Comparison of ENCODE assay signal across 8 mouse cellular contexts in genomic region chr6:99027542-99028160, GRCm38 (mm10).
A peak's percentile ranks its signal among the peaks of the same experiment; 100 is the strongest.
DNase-seq lines count a peak whose midpoint lies in the region; ATAC-seq and TF ChIP-seq lines count a peak whose summit lies in the region.

No protein-coding gene starts in this region.

- WGBS in heart, embryonic 14.5 days, result under 1% methylated on average over 20 of the region's 22 CpGs
- 2% methylated on average over 22 of the region's 22 CpGs for WGBS in hindbrain, postnatal 0 days
- under 1% methylated on average over 18 of the region's 22 CpGs for WGBS in midbrain, embryonic 15.5 days

- H3K4me2 ChIP-seq in heart, embryonic 14.5 days (ENCODE audit: low read length), result peak overlapping the region; percentile 86
- H3K4me2 ChIP-seq in hindbrain, postnatal 0 days (ENCODE audit: low read depth, low read length), result peak overlapping the region; percentile 92
- H3K4me2 ChIP-seq in midbrain, embryonic 15.5 days, result peak overlapping the region; percentile 77

- ATAC-seq in heart, embryonic 14.5 days (ENCODE audit: insufficient number of reproducible peaks, insufficient read depth, low FRiP score, low read depth), result peak; percentile 46
- peak; percentile 63; the same call in 1 of the 2 replicates for ATAC-seq in hindbrain, postnatal 0 days
- peak; percentile 54; the same call in 1 of the 2 replicates for ATAC-seq in midbrain, embryonic 15.5 days (replicated peaks)

- no peak for TF ChIP-seq POLR2A in bone marrow macrophage, adult 2 months (IDR thresholded peaks at IDR 0.05; ENCODE audit: borderline replicate concordance, low read depth, low read length)

- no peak for TF ChIP-seq CTCF in bone marrow macrophage, adult 2 months (IDR thresholded peaks at IDR 0.05; ENCODE audit: low read depth, low read length)
- no peak for TF ChIP-seq CTCF in hindbrain, postnatal 0 days (IDR thresholded peaks at IDR 0.05; ENCODE audit: low read depth)

- peak overlapping the region; percentile 92 for H3K9ac ChIP-seq in heart, embryonic 14.5 days (ENCODE audit: low read length)
- peak overlapping the region; percentile 45 for H3K9ac ChIP-seq in hindbrain, postnatal 0 days (replicated peaks; ENCODE audit: low read length)
- H3K9ac ChIP-seq in midbrain, embryonic 15.5 days, result peak overlapping the region; percentile 48

- H3K27ac ChIP-seq in heart, embryonic 14.5 days (replicated peaks in 1 of 2; ENCODE audit: control insufficient read depth in 1 of 2, insufficient read depth in 1 of 2, low read depth in 2 of 2, low read length in 2 of 2), result peak overlapping the region; percentile 95 to 97
- peak overlapping the region; percentile 77 for H3K27ac ChIP-seq in bone marrow macrophage, adult 2 months (ENCODE audit: insufficient read depth, low read depth, low read length)
- H3K27ac ChIP-seq in hindbrain, postnatal 0 days, result peak overlapping the region; percentile 64
- H3K27ac ChIP-seq in midbrain, embryonic 15.5 days, result peak overlapping the region; percentile 86

- no peak for DNase-seq in heart, postnatal 10 days
- DNase-seq in 416B (ENCODE audit: low read depth), result peak; percentile 68
- DNase-seq in hindbrain, postnatal 0 days (ENCODE audit: low spot score), result no peak
- no peak for DNase-seq in adrenal gland, postnatal 36 days
- DNase-seq in urinary bladder, postnatal 14 days (ENCODE audit: low spot score), result no peak

- H3K4me3 ChIP-seq in heart, embryonic 14.5 days (ENCODE audit: control insufficient read depth in 1 of 2, insufficient read depth in 1 of 2, low read depth in 1 of 2, low read length in 2 of 2), result peak overlapping the region; percentile 73 to 91
- H3K4me3 ChIP-seq in bone marrow macrophage, adult 2 months (ENCODE audit: insufficient read depth, low read length), result peak overlapping the region; percentile 97
- peak overlapping the region; percentile 68 for H3K4me3 ChIP-seq in hindbrain, postnatal 0 days (ENCODE audit: low read length)
- peak overlapping the region; percentile 59 for H3K4me3 ChIP-seq in midbrain, embryonic 15.5 days

- H3K36me3 ChIP-seq in heart, embryonic 14.5 days (ENCODE audit: control insufficient read depth, insufficient read depth, low read length), result no peaks in the 10 kb centered on the region
- no peaks in the 10 kb centered on the region for H3K36me3 ChIP-seq in hindbrain, postnatal 0 days (ENCODE audit: insufficient read depth, low read length)
- no peaks in the 10 kb centered on the region for H3K36me3 ChIP-seq in midbrain, embryonic 15.5 days (replicated peaks)

- H3K27me3 ChIP-seq in heart, embryonic 14.5 days (ENCODE audit: control insufficient read depth, insufficient read depth, low read length), result no peaks in the 10 kb centered on the region
- H3K27me3 ChIP-seq in hindbrain, postnatal 0 days (ENCODE audit: insufficient read depth, low read length), result 0 out of 2 replicates have a peak, but pooled peaks cover 11% of the 10 kb centered on the region
- H3K27me3 ChIP-seq in midbrain, embryonic 15.5 days (replicated peaks), result 0 out of 2 replicates have a peak, but pooled peaks cover 3% of the 10 kb centered on the region

- no peaks in the 10 kb centered on the region for H3K9me3 ChIP-seq in heart, embryonic 14.5 days (ENCODE audit: control insufficient read depth, low read length)
- H3K9me3 ChIP-seq in hindbrain, postnatal 0 days (ENCODE audit: low read length), result no peaks in the 10 kb centered on the region
- H3K9me3 ChIP-seq in midbrain, embryonic 15.5 days, result no peaks in the 10 kb centered on the region

- peaks cover 7 to 32% of the 10 kb centered on the region in 2 experiments for H3K4me1 ChIP-seq in heart, embryonic 14.5 days (ENCODE audit: control insufficient read depth in 2 of 2, insufficient read depth in 2 of 2, low read length in 2 of 2)
- peaks cover 29% of the 10 kb centered on the region for H3K4me1 ChIP-seq in bone marrow macrophage, adult 2 months (ENCODE audit: control insufficient read depth, insufficient read depth, low read length)
- no peaks in the 10 kb centered on the region for H3K4me1 ChIP-seq in hindbrain, postnatal 0 days (ENCODE audit: insufficient read depth, low read length)
- H3K4me1 ChIP-seq in midbrain, embryonic 15.5 days, result peaks cover 37% of the 10 kb centered on the region

- intact Hi-C loops in heart, postnatal 10 days (cut with DNase I), result loop anchor here (2.0 to 5.0 kb wide), 4 partner anchors 55 to 495 kb away; partner anchors contain the start of gene Foxp1
